Mouse (Mus musculus): Measurements from ENCODE around the gene Oas1a.
"Not testable (repeated sequence)": the region's sequence is repeated elsewhere in the genome, so short reads cannot be mapped to it uniquely, and the experiment has no call there.

DNA sequence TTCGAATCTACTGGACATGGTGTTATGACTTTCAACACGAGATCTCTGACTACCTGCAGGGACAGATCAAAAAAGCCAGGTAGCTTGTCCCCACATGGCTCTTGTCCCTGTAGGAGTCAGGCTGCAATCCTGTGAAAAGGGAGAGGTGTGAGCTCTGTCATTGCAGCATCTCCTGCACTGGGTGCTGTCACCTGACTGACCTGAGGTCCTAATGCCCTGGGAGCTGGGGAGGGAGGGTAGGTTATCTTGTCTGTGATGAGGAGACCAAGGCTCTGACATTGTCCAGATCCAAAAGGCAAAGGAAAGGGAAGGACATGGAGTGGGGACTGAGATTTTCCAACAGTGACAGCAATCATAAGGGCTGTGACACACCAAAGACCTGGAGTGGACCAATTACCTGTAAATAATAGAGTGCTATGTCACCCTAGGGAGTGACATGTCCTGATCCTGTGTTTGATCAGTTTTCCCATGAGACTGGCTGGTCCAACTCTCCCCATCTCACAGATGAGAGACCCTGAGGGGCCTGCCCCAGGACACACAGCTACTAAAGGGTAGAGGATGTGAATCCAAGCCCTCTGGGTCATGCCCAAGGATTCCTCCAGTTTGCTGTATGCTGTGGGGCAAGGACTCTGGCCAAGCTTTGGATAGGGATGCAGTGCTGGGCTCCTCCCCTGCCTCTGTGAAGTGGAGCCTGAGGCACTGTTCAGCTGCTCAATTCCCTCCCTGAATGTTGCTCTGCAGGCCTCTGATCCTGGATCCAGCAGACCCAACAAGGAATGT is 12.0 kb upstream of the Oas1a start:
- not testable (repeated sequence) for TF ChIP-seq CTCF (IDR thresholded peaks at IDR 0.05; ENCODE audit: borderline replicate concordance, insufficient read depth, low read length); POLR2A (IDR thresholded peaks at IDR 0.05; ENCODE audit: low read depth, low read length)

Measured in embryonic fibroblast, embryonic 13.5 days (primary cell).